Mouse (Mus musculus): ENCODE measurements at regions not wholly inside any gene's neighbourhood (a gene's known extent, or its start where the extent isn't known, plus 50 kb on each side); places are given as distances from the start of the nearest gene placed in this dataset.

GRCm38 (mm10) chr3:137039638-137040037 is 301.2 kb upstream of the Emcn start:
- TF ChIP-seq POLR2A (IDR thresholded peaks at IDR 0.05; ENCODE audit: extremely low read depth, insufficient read depth, low read length) (no peak), CTCF (IDR thresholded peaks at IDR 0.05; ENCODE audit: low read depth, low read length) (no peak)
